21 mouse cellular contexts compared by ENCODE assay signal in genomic region chr4:138335648-138336047, GRCm38 (mm10). TPM values are rescaled to one million over a fixed set of nuclear protein-coding genes. Genes with fewer than 3 reads are reported as not detected.
DNase-seq lines count a peak whose midpoint lies in the region; ATAC-seq and TF ChIP-seq lines count a peak whose summit lies in the region.
"Had no signal": no experiment of that assay in that cellular context is flagged by ENCODE, and none has a peak within 500 bp of the region (broad histone marks: within the 10 kb centered on the region; RNA-seq: fewer than 3 reads in every experiment).

No protein-coding gene starts in this region.

- H3K9ac ChIP-seq in liver, embryonic 14.5 days (replicated peaks) = no peak overlapping the region
- H3K9ac ChIP-seq in liver, embryonic 11.5 days (ENCODE audit: low read depth, low read length) = no peak overlapping the region
- H3K9ac ChIP-seq: embryonic facial prominence, embryonic 13.5 days; forebrain, embryonic 13.5 days; heart, embryonic 12.5 days; limb, embryonic 15.5 days; neural tube, embryonic 15.5 days had no signal

- no peak overlapping the region for H3K4me3 ChIP-seq in kidney, adult 2 months (ENCODE audit: insufficient read depth, low read depth, low read length)
- H3K4me3 ChIP-seq in liver, embryonic 14.5 days (ENCODE audit: insufficient read depth in 1 of 2, low read depth in 2 of 2, low read length in 2 of 2) = no peak overlapping the region
- no peak overlapping the region for H3K4me3 ChIP-seq in liver, embryonic 11.5 days (ENCODE audit: low read depth, low read length)
- no peak overlapping the region for H3K4me3 ChIP-seq in E14TG2a.4 (replicated peaks; ENCODE audit: low read length)
- no peak overlapping the region for H3K4me3 ChIP-seq in small intestine, adult 2 months (ENCODE audit: low read depth, low read length)
- H3K4me3 ChIP-seq: embryonic facial prominence, embryonic 13.5 days; erythroblast, embryonic 14.5 days; forebrain, embryonic 13.5 days; heart, embryonic 12.5 days; limb, embryonic 15.5 days; neural tube, embryonic 15.5 days had no signal

- 0 out of 2 replicates have a peak, but pooled peaks have one; percentile 10 for TF ChIP-seq CTCF in kidney, adult 2 months (conservative IDR thresholded peaks at IDR 0.05; ENCODE audit: insufficient read depth, insufficient read length, low read depth, low read length)
- TF ChIP-seq CTCF in liver, embryonic 14.5 days (IDR thresholded peaks at IDR 0.05; ENCODE audit: low read depth) = peak; percentile 47
- TF ChIP-seq CTCF in E14TG2a.4 (conservative IDR thresholded peaks at IDR 0.05; ENCODE audit: low read length) = peak; percentile 36
- TF ChIP-seq CTCF in small intestine, adult 2 months (IDR thresholded peaks at IDR 0.05; ENCODE audit: extremely low read depth, insufficient read length, insufficient replicate concordance, low read depth, low read length) = peak; percentile 12; the same call in 1 of the 2 replicates

- H3K27ac ChIP-seq in kidney, adult 2 months (ENCODE audit: insufficient read depth, low read depth, low read length) = no peak overlapping the region
- no peak overlapping the region for H3K27ac ChIP-seq in liver, embryonic 14.5 days
- H3K27ac ChIP-seq in liver, embryonic 11.5 days (ENCODE audit: low read depth, low read length) = no peak overlapping the region
- H3K27ac ChIP-seq in small intestine, adult 2 months (ENCODE audit: insufficient read depth, low read depth, low read length) = no peak overlapping the region
- H3K27ac ChIP-seq: embryonic facial prominence, embryonic 13.5 days; forebrain, embryonic 13.5 days; hindbrain, postnatal 0 days; limb, embryonic 15.5 days; neural tube, embryonic 15.5 days had no signal

- H3K9me3 ChIP-seq in liver, embryonic 14.5 days (ENCODE audit: control insufficient read depth, low read length) = no peaks in the 10 kb centered on the region
- H3K9me3 ChIP-seq in liver, embryonic 11.5 days (ENCODE audit: control insufficient read depth, low read length) = no peaks in the 10 kb centered on the region
- no peaks in the 10 kb centered on the region for H3K9me3 ChIP-seq in E14TG2a.4 (ENCODE audit: low read length)
- H3K9me3 ChIP-seq: embryonic facial prominence, embryonic 13.5 days; forebrain, embryonic 13.5 days; heart, embryonic 12.5 days; limb, embryonic 15.5 days; neural tube, embryonic 15.5 days had no signal

- DNase-seq in kidney, adult 2 months = no peak
- DNase-seq in kidney, adult 8-10 months = no peak
- DNase-seq in liver, embryonic 14.5 days (ENCODE audit: low read depth in 3 of 3, low spot score in 3 of 3) = no peak
- no peak for DNase-seq in liver, embryonic 11.5 days (ENCODE audit: low spot score)
- no peak for DNase-seq in spleen, postnatal 10 days (ENCODE audit: low spot score in 2 of 2)
- DNase-seq: cerebellum, adult 8-10 months; cerebellum, postnatal 36 days; embryo, embryonic 11 days; heart, postnatal 14 days; kidney, adult 18-20 months; right cerebral cortex, adult 18-20 months had no signal

- TF ChIP-seq EP300 in liver, embryonic 14.5 days (IDR thresholded peaks at IDR 0.05; ENCODE audit: low read depth) = no peak

- no peak overlapping the region for H3K4me2 ChIP-seq in liver, embryonic 14.5 days (ENCODE audit: low read depth)
- H3K4me2 ChIP-seq in liver, embryonic 11.5 days = no peak overlapping the region
- H3K4me2 ChIP-seq: embryonic facial prominence, embryonic 13.5 days; forebrain, embryonic 13.5 days; heart, embryonic 12.5 days; limb, embryonic 15.5 days; midbrain, embryonic 11.5 days; neural tube, embryonic 15.5 days had no signal

- H3K4me1 ChIP-seq in kidney, adult 2 months (ENCODE audit: control insufficient read depth, insufficient read depth, low read length) = 0 out of 2 replicates have a peak, but pooled peaks cover 2% of the 10 kb centered on the region
- no peaks in the 10 kb centered on the region for H3K4me1 ChIP-seq in liver, embryonic 14.5 days (replicated peaks; ENCODE audit: control insufficient read depth in 2 of 2, insufficient read depth in 2 of 2, low read length in 1 of 2)
- no peaks in the 10 kb centered on the region; the same call in 1 of the 2 replicates for H3K4me1 ChIP-seq in liver, embryonic 11.5 days (replicated peaks; ENCODE audit: control insufficient read depth, insufficient read depth, low read length)
- peaks cover 17% of the 10 kb centered on the region for H3K4me1 ChIP-seq in E14TG2a.4 (replicated peaks; ENCODE audit: low read depth, low read length)
- H3K4me1 ChIP-seq in small intestine, adult 2 months (ENCODE audit: control insufficient read depth, insufficient read depth, insufficient read length, low read length) = peaks cover 12% of the 10 kb centered on the region
- H3K4me1 ChIP-seq: forebrain, embryonic 13.5 days; neural tube, embryonic 15.5 days had no signal

- no peak for TF ChIP-seq POLR2A in kidney, adult 2 months (IDR thresholded peaks at IDR 0.05; ENCODE audit: low read depth, low read length)
- TF ChIP-seq POLR2A in small intestine, adult 2 months (IDR thresholded peaks at IDR 0.05; ENCODE audit: low read depth, low read length) = no peak

- H3K36me3 ChIP-seq in kidney, adult 2 months (ENCODE audit: control insufficient read depth, insufficient read depth, low read length) = no peaks in the 10 kb centered on the region
- no peaks in the 10 kb centered on the region for H3K36me3 ChIP-seq in liver, embryonic 14.5 days (replicated peaks; ENCODE audit: control insufficient read depth, insufficient read depth, low read depth)
- H3K36me3 ChIP-seq in liver, embryonic 11.5 days (ENCODE audit: control insufficient read depth, insufficient read depth, low read length) = no peaks in the 10 kb centered on the region
- no peaks in the 10 kb centered on the region for H3K36me3 ChIP-seq in E14TG2a.4 (ENCODE audit: insufficient read depth, low read length)
- H3K36me3 ChIP-seq in small intestine, adult 2 months (ENCODE audit: control insufficient read depth, insufficient read depth, low read length) = peaks cover 7% of the 10 kb centered on the region
- H3K36me3 ChIP-seq: embryonic facial prominence, embryonic 13.5 days; heart, embryonic 12.5 days; limb, embryonic 15.5 days; neural tube, embryonic 15.5 days had no signal

- ATAC-seq in liver, embryonic 14.5 days (ENCODE audit: insufficient read depth) = no peak
- ATAC-seq in liver, embryonic 11.5 days (replicated peaks; ENCODE audit: low FRiP score) = no peak
- ATAC-seq: forebrain, embryonic 13.5 days; hindbrain, postnatal 0 days had no signal

- no peaks in the 10 kb centered on the region for H3K27me3 ChIP-seq in kidney, adult 2 months (replicated peaks; ENCODE audit: control insufficient read depth, insufficient read depth, low read length)
- H3K27me3 ChIP-seq in liver, embryonic 14.5 days (ENCODE audit: control insufficient read depth, insufficient read depth, low read length) = no peaks in the 10 kb centered on the region
- H3K27me3 ChIP-seq in liver, embryonic 11.5 days (replicated peaks; ENCODE audit: control insufficient read depth, insufficient read depth, low read length) = peaks cover 4% of the 10 kb centered on the region
- H3K27me3 ChIP-seq in E14TG2a.4 (ENCODE audit: insufficient read depth, low read length) = no peaks in the 10 kb centered on the region
- H3K27me3 ChIP-seq in small intestine, adult 2 months (ENCODE audit: control insufficient read depth, insufficient read depth, low read length) = no peaks in the 10 kb centered on the region
- H3K27me3 ChIP-seq: neural tube, embryonic 15.5 days had no signal

- WGBS in kidney, adult 2 months = 88% methylated on average over 6 of the region's 6 CpGs
- WGBS in liver, embryonic 14.5 days (ENCODE audit: insufficient replicate concordance) = 64% methylated on average over 6 of the region's 6 CpGs
- WGBS in liver, embryonic 11.5 days = 77% methylated on average over 6 of the region's 6 CpGs
- WGBS in small intestine, adult 2 months = 87% methylated on average over 6 of the region's 6 CpGs

RNA-seq across cellular contexts. Expression of gene Pink1, which starts 9.5 kb away (rescaled TPM):
- 226 and 272 TPM in 2 replicates for polyA plus RNA-seq in kidney, adult 2 months (2012; rRNA removed)
- polyA plus RNA-seq in liver, embryonic 14.5 days (2012; rRNA removed) = 13.2 and 14.3 TPM in 2 replicates
- polyA plus RNA-seq in liver, embryonic 14.5 days (2014; fragmentation: Nextera tagmentation; extraction: Ambion mirVana) = 15.7 and 19.2 TPM in 2 replicates
- 15.6 and 17.0 TPM in 2 replicates for polyA plus RNA-seq in liver, embryonic 11.5 days (2014; fragmentation: Nextera tagmentation; extraction: Ambion mirVana)
- polyA plus RNA-seq in small intestine, adult 2 months (2012; rRNA removed) = 54.9 and 134 TPM in 2 replicates

RNA-seq across cellular contexts. Expression of gene Ddost, which starts 31.1 kb away (rescaled TPM):
- 157 and 169 TPM in 2 replicates for polyA plus RNA-seq in kidney, adult 2 months (2012; rRNA removed)
- polyA plus RNA-seq in liver, embryonic 14.5 days (2012; rRNA removed) = 83.1 and 91.7 TPM in 2 replicates
- polyA plus RNA-seq in liver, embryonic 14.5 days (2014; fragmentation: Nextera tagmentation; extraction: Ambion mirVana) = 135 and 141 TPM in 2 replicates
- polyA plus RNA-seq in liver, embryonic 11.5 days (2014; fragmentation: Nextera tagmentation; extraction: Ambion mirVana) = 276 and 295 TPM in 2 replicates
- polyA plus RNA-seq in small intestine, adult 2 months (2012; rRNA removed) = 150 and 244 TPM in 2 replicates

RNA-seq across cellular contexts. Expression of gene Cda, which starts 32.1 kb away (rescaled TPM):
- 394 and 454 TPM in 2 replicates for polyA plus RNA-seq in kidney, adult 2 months (2012; rRNA removed)
- polyA plus RNA-seq in liver, embryonic 14.5 days (2012; rRNA removed) = 2.6 and 2.7 TPM in 2 replicates
- 3.3 and 3.7 TPM in 2 replicates for polyA plus RNA-seq in liver, embryonic 14.5 days (2014; fragmentation: Nextera tagmentation; extraction: Ambion mirVana)
- 6.6 and 7.2 TPM in 2 replicates for polyA plus RNA-seq in liver, embryonic 11.5 days (2014; fragmentation: Nextera tagmentation; extraction: Ambion mirVana)
- polyA plus RNA-seq in small intestine, adult 2 months (2012; rRNA removed) = 218 and 419 TPM in 2 replicates

Comparison
In these comparisons a context has a peak if more than half of its experiments do, and no peak if none do; other contexts are left out.
1. RNA of gene Cda, which starts 32.1 kb away (polyA plus RNA-seq): 394 to 454 TPM in kidney, adult 2 months and 218 to 419 TPM in small intestine, adult 2 months; 6.6 to 7.2 TPM in liver, embryonic 11.5 days and 2.6 to 3.7 TPM in liver, embryonic 14.5 days; every median in the first group is over 10 times any median in the second.
2. Peak in every context shown above with its lines, with median percentiles within 50 percentile points of each other: CTCF ChIP-seq.